19 mouse cellular contexts compared by ENCODE assay signal in genomic region chr7:130836066-130836465, GRCm38 (mm10). TPM values are rescaled to one million over a fixed set of nuclear protein-coding genes. Genes with fewer than 3 reads are reported as not detected.
DNase-seq lines count a peak whose midpoint lies in the region; ATAC-seq and TF ChIP-seq lines count a peak whose summit lies in the region.
"Had no signal": no experiment of that assay in that cellular context is flagged by ENCODE, and none has a peak within 500 bp of the region (broad histone marks: within the 10 kb centered on the region; RNA-seq: fewer than 3 reads in every experiment).

No protein-coding gene starts in this region.

- TF ChIP-seq CTCF in kidney, adult 2 months (conservative IDR thresholded peaks at IDR 0.05; ENCODE audit: insufficient read depth, insufficient read length, low read depth, low read length): no peak

- TF ChIP-seq POLR2A in kidney, adult 2 months (IDR thresholded peaks at IDR 0.05; ENCODE audit: low read depth, low read length): no peak

- no peak overlapping the region for H3K9ac ChIP-seq in hindbrain, embryonic 16.5 days (ENCODE audit: low read depth, low read length)
- H3K9ac ChIP-seq: forebrain, embryonic 15.5 days; limb, embryonic 13.5 days; liver, embryonic 15.5 days; midbrain, embryonic 13.5 days; neural tube, embryonic 12.5 days had no signal

- no peak for ATAC-seq in hindbrain, embryonic 16.5 days
- ATAC-seq: forebrain, embryonic 15.5 days; hindbrain, postnatal 0 days; intestine, postnatal 0 days; lung, postnatal 0 days had no signal

- peak overlapping the region; percentile 66; the same call in 1 of the 2 replicates for H3K27ac ChIP-seq in hindbrain, embryonic 10.5 days
- H3K27ac ChIP-seq in hindbrain, embryonic 16.5 days (ENCODE audit: low read depth, low read length): no peak overlapping the region
- H3K27ac ChIP-seq in kidney, adult 2 months (ENCODE audit: insufficient read depth, low read depth, low read length): 0 out of 2 replicates have a peak overlapping the region, but pooled peaks have one; percentile 12
- H3K27ac ChIP-seq: forebrain, embryonic 15.5 days; hindbrain, postnatal 0 days; limb, embryonic 13.5 days; neural tube, embryonic 12.5 days had no signal

- peaks cover 59% of the 10 kb centered on the region for H3K4me1 ChIP-seq in hindbrain, embryonic 10.5 days (replicated peaks)
- peaks cover 25% of the 10 kb centered on the region for H3K4me1 ChIP-seq in hindbrain, embryonic 16.5 days (ENCODE audit: control insufficient read depth, insufficient read depth, low read depth, low read length)
- peaks cover 33% of the 10 kb centered on the region for H3K4me1 ChIP-seq in kidney, adult 2 months (ENCODE audit: control insufficient read depth, insufficient read depth, low read length)

- H3K4me3 ChIP-seq in hindbrain, embryonic 10.5 days: no peak overlapping the region
- H3K4me3 ChIP-seq in hindbrain, embryonic 16.5 days (ENCODE audit: low read length): no peak overlapping the region
- H3K4me3 ChIP-seq in kidney, adult 2 months (ENCODE audit: insufficient read depth, low read depth, low read length): no peak overlapping the region
- H3K4me3 ChIP-seq: forebrain, embryonic 15.5 days; limb, embryonic 13.5 days; liver, embryonic 15.5 days; midbrain, embryonic 13.5 days; neural tube, embryonic 12.5 days had no signal

- no peaks in the 10 kb centered on the region for H3K36me3 ChIP-seq in hindbrain, embryonic 10.5 days
- no peaks in the 10 kb centered on the region for H3K36me3 ChIP-seq in hindbrain, embryonic 16.5 days (ENCODE audit: control insufficient read depth, insufficient read depth, low read length)
- no peaks in the 10 kb centered on the region for H3K36me3 ChIP-seq in kidney, adult 2 months (ENCODE audit: control insufficient read depth, insufficient read depth, low read length)
- H3K36me3 ChIP-seq: forebrain, embryonic 15.5 days; limb, embryonic 13.5 days; liver, embryonic 15.5 days; midbrain, embryonic 13.5 days; neural tube, embryonic 12.5 days had no signal

- H3K9me3 ChIP-seq in hindbrain, embryonic 10.5 days: no peaks in the 10 kb centered on the region
- no peaks in the 10 kb centered on the region for H3K9me3 ChIP-seq in hindbrain, embryonic 16.5 days (ENCODE audit: control insufficient read depth, low read length)
- H3K9me3 ChIP-seq: forebrain, embryonic 15.5 days; limb, embryonic 13.5 days; liver, embryonic 15.5 days; midbrain, embryonic 13.5 days; neural tube, embryonic 12.5 days had no signal

- 78% methylated on average over 9 of the region's 9 CpGs for WGBS in hindbrain, embryonic 10.5 days
- WGBS in hindbrain, embryonic 16.5 days: 61% methylated on average over 9 of the region's 9 CpGs
- 55% methylated on average over 9 of the region's 9 CpGs for WGBS in kidney, adult 2 months

- DNase-seq in hindbrain, embryonic 10.5 days (ENCODE audit: low spot score): no peak
- DNase-seq in kidney, adult 18-20 months: peak; percentile 50
- DNase-seq in kidney, adult 2 months: peak; percentile 65
- peak; percentile 21 for DNase-seq in kidney, postnatal 10 days
- no peak for DNase-seq in gastrocnemius, postnatal 4 days (ENCODE audit: low spot score in 2 of 2)
- no peak for DNase-seq in adrenal gland, postnatal 25 days
- DNase-seq in lung, adult 18-20 months: no peak
- DNase-seq: right cerebral cortex, postnatal 4 days; thymus, postnatal 14 days had no signal

- peaks cover 54% of the 10 kb centered on the region for H3K27me3 ChIP-seq in hindbrain, embryonic 10.5 days (ENCODE audit: insufficient read depth, poor library complexity, severe bottlenecking)
- no peaks in the 10 kb centered on the region for H3K27me3 ChIP-seq in hindbrain, embryonic 16.5 days (replicated peaks; ENCODE audit: control insufficient read depth, insufficient read depth, low read length)
- H3K27me3 ChIP-seq in kidney, adult 2 months (replicated peaks; ENCODE audit: control insufficient read depth, insufficient read depth, low read length): no peaks in the 10 kb centered on the region
- H3K27me3 ChIP-seq: neural tube, embryonic 12.5 days had no signal

- H3K4me2 ChIP-seq in hindbrain, embryonic 16.5 days (ENCODE audit: low read length): no peak overlapping the region
- H3K4me2 ChIP-seq: forebrain, embryonic 15.5 days; heart, embryonic 11.5 days; limb, embryonic 13.5 days; liver, embryonic 15.5 days had no signal

RNA-seq across cellular contexts. Expression of gene Plekha1, which starts 29.5 kb away (rescaled TPM):
- 39.5 and 47.8 TPM in 2 replicates for polyA plus RNA-seq in hindbrain, embryonic 10.5 days (2016; fragmentation: Nextera tagmentation; extraction: Ambion mirVana)
- polyA plus RNA-seq in hindbrain, embryonic 16.5 days (2015; fragmentation: Nextera tagmentation; extraction: Ambion mirVana): 59.0 and 60.4 TPM in 2 replicates
- polyA plus RNA-seq in kidney, adult 2 months (2012; rRNA removed): 58.5 and 63.3 TPM in 2 replicates
- 10 to 100 TPM; 31.4 to 37.8 TPM for total RNA-seq in gastrocnemius, postnatal 4 days (2021)
- 26.7 and 32.6 TPM in 2 replicates for total RNA-seq in adrenal gland, postnatal 25 days (2021)

Comparison
In these comparisons a context has a peak if more than half of its experiments do, and no peak if none do; other contexts are left out.
1. DNase-seq: peak in kidney, adult 18-20 months (single experiment), kidney, adult 2 months (single experiment) and kidney, postnatal 10 days (single experiment); none in hindbrain, embryonic 10.5 days (single experiment), gastrocnemius, postnatal 4 days (0 of 2), adrenal gland, postnatal 25 days (single experiment) and lung, adult 18-20 months (0 of 2).